Mouse (Mus musculus) mouse trophoblast stem cell (cell line): ENCODE data around the gene Donson.

Experiments used
- in situ Hi-C, 2 experiments: fragments of 300-500 bp; cut with MseI, MboI; formaldehyde crosslinking; loops; 2 replicates in 1 of 2; 3 replicates in 1 of 2; pipeline ENCODE4 v1.15.1; 2025

Gene Donson

DNA sequence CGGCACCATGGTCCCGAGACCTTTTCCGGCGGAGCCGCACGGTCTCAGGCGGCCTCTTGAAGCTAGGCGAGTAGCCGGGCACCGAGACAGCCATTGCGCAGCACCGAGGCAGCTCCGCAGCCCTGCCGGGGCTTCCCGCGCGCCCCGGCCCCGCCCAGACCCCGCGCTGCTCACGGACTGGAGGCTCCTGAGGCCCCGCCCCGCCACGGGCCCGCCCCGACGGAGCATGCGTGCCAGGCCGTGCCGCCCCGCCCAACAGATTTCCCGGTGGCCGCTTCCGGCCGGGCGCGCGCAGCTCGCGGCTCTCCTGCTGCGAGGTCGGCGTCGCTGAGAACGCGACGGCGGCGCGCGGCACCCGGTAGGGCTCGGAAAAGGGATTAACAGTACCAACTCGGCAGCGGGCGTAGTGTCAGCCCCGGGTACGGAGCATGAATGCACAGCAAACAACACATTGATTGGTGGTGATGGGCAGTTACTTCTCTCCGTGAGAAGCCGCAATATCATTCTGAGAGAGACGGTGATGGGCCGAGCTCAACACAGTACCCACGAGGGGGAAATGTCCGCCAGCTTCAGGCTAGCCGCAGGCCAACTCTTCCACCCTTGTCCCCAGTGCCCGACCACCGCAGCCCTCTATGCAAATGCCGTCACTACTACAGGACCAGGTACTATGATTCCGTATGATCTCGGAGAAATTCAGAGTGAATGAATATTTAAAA is at the start of gene Donson:
Gene Donson, minus strand, starts transcription at position 152 of the 716 bp plus-strand sequence.
- in situ Hi-C loops = no loop called here

DNA sequence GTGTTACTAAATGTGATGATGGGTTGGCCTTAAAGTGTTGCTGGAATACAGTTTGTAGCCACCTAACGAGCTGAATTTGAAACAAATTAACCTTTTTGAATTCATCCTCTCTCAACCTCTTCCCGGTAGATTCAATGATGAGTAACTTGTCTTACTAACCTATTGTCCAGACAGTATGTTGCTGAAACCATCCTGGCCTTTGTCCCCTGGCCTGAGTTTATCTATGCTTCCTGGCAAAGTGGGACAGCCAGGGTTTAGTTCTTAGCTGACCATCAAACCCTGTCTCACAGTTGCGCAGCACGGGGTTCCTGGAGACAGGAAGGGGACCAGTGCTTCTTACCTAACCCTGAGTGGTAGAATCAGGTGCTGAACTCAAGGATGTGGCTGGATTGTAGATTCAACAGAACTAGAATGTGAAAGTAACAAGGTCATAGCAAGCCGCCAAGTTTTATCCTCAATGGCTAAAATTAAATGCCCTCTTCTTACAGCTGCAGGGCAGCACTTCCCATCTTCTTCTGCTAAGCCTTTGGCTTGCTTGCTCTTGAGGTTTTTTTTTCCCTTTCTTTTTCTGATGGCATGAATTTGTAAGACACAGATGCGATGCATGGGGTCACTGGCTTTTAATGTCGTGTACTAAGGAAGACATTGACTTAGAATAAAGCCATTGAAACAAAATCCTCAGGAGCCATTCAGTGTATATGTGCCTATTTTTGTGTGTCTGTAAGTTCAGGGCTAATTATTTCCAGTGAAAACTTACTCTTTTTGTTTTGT is 47.7 kb upstream of the Donson start:
- in situ Hi-C loops = no loop called here

DNA sequence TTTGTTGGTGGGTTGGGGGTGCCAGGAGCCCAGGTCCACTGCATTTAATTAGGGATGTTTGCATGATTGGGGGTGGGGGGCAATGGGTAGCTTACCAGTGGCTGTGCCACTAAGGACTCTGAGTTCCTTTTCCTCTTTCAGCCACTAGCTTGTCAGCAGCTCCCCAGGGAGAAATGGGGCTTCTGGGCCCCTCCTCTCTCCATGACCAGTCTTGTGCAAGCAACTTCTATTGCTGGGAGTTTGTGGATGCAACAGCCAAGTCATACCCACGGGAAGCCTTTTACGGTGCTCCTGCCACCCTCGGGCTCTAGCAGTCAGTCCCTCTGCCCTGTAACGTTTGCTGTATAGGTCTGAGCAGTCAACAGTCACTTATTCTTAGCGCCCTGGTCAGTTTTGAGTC is 46.2 kb upstream of the Donson start:
- in situ Hi-C loops = no loop called here

DNA sequence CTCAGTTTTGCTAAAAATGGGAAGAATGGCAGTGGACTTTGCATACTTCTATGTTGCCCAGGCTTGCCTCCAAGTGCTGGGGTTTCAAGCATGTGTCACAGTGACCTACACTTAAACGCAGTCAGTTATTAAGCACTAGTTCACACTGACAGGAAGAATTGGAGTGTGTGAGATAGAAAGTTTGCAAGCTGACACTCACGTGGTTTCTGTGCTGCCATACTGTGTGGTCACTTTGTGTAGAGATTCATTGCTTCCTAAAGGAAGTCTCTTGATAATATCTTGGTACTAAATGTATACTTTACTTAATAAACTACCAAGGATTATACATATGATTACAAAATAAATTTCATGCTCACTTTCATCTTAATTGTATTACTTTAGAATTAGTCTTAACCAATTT is 44.2 kb upstream of the Donson start:
- in situ Hi-C loops = no loop called here

DNA sequence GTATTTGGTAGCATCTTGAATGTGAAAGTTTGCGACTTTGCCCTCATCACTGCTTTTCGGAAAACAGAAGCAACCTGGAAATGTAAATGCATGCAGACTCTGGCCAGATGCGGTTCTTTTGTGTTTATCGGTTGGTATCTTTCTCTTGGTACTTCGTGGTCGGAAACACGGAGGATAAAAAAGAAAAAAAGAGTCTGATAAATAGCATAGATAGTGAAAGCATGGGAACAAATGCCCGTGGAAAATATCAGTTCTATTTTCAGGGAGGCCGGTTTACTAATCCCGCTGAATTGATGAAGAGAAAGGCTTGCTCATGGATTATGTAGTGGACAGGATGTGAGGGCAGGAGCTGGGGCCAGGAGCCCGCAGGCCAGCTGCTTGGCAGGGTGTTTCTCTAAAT is 41.9 kb upstream of the Donson start:
- in situ Hi-C loops = no loop called here

DNA sequence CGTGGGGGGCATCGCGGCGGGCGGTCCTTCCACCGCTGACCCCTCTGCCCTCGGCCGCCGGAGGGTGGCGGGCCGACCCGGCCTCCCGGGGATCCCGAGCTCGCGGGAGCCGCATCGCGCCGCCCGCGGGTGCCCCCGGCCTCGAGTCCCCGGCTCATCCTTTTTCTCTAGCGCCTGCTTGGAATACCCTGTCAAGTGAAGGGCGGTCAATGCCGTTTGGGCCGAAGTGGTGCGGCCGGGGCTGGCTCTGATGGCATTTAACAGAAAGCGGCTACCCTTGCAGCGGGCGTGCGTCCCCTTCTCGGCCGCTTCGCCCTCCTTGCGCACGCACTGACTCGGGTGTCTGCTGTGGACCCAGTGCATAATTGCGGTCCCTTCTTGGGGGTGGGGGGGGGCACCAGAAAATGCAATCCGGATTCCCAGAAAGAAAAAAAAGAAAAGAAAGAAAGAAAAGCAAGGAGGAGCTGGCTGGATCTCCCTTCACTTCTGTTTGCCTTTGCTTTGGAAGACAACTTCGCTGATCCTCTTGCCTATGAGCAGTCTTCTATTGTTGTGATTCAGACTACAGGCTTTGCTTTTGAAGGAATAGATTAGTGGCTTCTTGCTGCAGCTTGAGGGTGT is 41.4 kb upstream of the Donson start:
- in situ Hi-C loops = loop anchor here in 1 of 2 experiments (10.0 kb wide), 1 partner anchor 185 kb away; no protein-coding TSS in a partner anchor

DNA sequence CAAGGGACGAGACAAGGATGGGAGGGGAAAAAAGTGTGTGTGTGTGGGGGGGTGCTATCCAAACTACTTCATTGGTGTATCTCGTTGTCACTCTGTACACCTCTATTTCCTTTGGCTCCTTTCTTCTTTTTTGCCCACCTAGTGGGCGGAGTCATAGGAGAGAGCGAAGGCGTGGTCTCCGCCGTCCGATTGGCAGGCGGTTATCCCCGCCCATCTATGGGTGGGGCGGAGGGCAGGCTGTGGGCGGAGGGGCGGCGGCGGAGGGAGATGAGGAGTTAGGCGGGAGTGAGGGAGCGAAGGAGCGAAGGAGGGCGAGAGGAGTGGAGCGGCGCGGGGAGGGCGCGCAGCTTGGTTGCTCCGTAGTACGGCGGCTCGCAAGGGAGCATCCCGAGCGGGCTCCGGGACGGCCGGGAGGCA is 40.5 kb upstream of the Donson start, which contains the start of gene Itsn1:
Gene Itsn1, plus strand, starts transcription at position 216 of the 417 bp plus-strand sequence.
- in situ Hi-C loops = loop anchor here in 1 of 2 experiments (10.0 kb wide), 1 partner anchor 186 kb away; no protein-coding TSS in a partner anchor

DNA sequence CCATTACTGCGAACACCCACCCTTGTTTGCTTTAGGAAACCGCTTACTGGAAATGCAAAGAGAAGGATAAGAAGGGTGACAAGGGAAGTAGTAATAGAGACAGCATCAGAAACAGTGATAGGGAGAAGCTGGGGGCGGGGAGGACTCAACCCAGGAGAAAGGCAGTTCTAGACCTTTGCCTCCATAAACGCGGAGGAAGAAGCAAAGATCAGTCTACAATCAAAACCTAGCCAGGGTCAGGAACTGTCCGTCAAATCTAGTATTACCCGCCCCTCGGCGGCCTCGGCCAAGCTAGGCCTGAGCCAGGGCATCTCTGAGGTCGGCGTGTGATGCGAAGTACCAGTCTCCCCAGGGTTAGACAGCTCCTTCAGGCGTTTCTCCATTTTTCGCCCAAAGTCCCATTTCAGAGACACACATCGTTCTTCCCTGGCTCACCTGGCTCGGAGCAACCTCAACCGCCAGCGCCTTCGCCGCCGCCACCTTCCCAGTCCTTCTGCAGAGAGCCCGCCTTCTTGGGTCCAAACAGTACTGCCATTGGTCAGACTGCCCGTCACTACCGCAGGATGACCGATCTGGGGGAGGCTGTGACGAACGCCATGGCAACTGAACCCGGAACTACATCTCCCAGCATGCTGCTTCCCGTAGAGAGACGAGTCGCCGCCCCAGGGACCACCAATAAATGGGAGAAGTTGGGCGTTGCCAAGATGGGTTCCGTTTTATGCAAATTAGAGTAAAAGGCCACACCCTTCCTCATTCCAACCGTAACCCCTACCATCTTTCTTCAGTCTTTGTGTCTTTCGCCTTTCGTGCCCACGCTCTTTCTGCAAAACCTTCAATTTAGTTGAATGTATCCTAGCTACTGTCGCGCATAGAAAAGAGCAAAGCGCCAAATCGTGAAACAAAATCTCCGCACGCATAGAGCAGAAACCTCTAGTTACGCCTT is 39.8 kb upstream of the Donson start, which contains the start of gene Cryzl1:
Gene Cryzl1, minus strand, starts transcription at position 853 of the 943 bp plus-strand sequence.
- in situ Hi-C loops = loop anchor here in 1 of 2 experiments (10.0 kb wide), 1 partner anchor 186 kb away; no protein-coding TSS in a partner anchor

DNA sequence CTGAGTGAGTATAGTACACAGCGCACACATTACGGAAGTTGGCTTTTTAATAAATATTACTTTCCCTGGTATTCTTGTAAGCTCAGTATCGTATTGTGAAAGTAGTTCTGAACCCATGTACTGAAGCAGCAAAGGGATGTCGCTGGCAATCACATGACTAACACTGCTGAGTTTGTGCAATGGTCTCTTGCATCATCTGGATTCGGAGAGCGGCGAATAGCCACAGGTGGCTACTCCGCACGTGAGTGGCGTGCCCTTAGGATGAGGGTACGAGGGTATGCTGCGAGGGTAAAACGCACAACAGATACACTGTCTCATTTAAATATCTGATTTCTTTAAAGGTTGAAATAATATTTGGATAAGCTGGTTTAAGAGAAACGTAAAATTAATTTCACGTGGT is 38.9 kb upstream of the Donson start:
- in situ Hi-C loops = loop anchor here in 1 of 2 experiments (10.0 kb wide), 1 partner anchor 187 kb away; no protein-coding TSS in a partner anchor

DNA sequence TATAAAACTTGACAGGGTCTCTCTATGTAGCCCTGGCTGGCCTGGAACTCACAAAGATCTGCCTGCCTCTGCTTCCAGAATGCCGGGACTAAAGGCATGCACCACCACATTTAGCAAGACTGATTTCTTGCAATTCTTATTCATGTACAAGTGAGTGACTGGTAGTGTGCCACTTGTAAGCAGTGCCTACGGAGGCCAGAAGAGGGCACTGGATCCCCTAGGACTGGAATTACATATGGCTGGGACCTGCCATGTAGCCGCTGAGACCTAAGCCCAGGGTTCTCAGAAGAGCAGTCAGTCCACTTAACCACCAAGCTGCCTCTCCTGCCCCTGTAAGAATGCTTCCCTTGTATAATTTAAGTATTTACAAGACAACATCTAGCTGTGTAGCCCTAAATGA is 35.7 kb upstream of the Donson start:
- in situ Hi-C loops = loop anchor here (5.0 to 10.0 kb wide), 2 partner anchors 188 to 191 kb away; no protein-coding TSS in a partner anchor

DNA sequence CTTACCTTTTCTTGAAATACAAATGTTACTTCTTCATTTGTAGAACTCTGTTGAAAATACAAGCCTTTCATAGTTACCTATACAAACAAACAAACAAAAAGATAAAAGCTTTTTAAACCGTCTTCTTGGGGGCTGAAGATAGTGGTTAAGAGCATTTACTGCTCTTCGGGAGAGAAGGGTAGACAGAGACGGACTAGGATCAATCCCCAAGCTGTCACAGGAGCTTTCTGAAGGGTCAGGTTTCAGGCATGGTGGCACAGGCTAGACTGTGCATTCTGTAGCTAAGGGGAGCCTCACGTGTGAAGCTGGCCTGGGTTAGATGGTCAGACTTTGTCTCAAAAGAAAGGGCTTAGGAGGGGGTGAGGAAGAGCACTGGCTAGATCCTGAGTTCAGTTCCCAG is 28.8 kb upstream of the Donson start:
- in situ Hi-C loops = loop anchor here in 1 of 2 experiments (10.0 kb wide), 1 partner anchor 177 kb away; no protein-coding TSS in a partner anchor

DNA sequence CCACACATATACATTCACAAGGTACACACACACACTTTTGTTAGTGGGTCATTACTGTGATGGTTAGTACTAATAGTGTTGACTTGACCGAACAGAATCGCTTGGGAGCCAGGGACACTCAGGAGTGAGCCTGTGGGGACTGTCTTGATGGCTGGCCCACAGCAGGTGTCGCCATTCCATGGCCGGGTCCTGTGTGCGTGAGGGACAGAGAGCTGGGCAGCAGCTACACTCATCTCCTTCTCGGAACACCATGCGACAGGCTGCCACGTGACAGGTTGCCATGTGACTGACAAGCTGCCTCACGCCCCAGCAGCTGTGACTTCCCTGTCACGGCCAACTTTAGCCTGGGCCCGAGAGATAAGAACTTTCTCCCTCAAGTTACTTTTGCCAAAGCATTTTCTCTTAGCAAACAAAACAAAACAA is 28.4 kb upstream of the Donson start:
- in situ Hi-C loops = loop anchor here in 1 of 2 experiments (10.0 kb wide), 1 partner anchor 178 kb away; no protein-coding TSS in a partner anchor

DNA sequence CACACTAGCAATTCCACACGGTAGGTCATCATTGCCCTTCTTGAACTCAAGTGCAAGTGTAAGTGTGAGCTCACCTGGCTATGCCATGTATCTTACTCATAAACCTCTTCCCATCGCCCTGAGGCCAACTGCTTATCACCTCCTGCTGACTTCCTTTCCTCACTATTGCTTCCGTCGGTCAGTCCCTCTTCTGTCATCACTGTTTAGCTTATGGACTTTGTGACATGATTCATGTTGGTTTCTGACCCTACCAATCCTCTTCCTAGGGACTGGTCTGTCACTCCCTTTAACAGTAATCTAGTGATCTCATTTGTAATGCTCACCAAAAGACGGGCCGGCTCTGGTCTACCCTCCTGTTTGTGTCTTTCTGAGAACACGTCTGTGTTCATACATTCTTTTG is 21.7 kb upstream of the Donson start:
- in situ Hi-C loops = loop anchor here in 1 of 2 experiments (10.0 kb wide), 1 partner anchor 185 kb away; no protein-coding TSS in a partner anchor

DNA sequence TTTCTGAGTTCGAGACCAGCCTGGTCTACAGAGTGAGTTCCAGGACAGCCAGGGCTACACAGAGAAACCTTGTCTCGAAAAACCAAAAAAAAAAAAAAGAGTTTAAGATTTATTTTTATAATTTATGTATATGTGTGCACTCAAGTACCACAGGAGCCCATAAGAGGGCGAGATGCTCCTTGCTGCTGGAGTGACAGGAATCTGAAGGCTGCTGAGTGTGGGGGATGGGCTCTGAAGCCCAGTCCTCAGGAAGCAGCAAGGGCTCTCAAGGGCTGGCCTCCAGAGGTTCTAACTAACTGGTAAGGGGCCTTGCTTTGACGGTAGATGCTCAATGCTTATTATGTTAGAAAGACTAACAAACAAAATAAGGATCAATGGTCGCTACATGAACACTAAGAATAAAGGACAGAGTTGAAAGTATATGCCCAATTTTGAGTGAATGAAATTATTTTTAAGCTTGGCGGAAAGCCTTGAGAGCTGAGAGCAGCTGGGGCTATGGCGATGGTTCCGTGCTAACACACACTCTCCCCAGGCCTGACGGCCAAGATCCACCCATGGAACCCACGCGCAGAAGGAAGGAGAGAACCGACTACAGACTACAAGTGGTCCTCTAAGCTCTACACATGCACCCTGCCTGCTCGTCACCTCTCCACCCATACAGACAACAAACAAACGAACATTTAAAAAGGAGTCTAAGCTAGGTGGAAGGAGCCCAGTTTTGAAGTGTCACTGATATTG is 16.2 kb upstream of the Donson start:
- in situ Hi-C loops = no loop called here

DNA sequence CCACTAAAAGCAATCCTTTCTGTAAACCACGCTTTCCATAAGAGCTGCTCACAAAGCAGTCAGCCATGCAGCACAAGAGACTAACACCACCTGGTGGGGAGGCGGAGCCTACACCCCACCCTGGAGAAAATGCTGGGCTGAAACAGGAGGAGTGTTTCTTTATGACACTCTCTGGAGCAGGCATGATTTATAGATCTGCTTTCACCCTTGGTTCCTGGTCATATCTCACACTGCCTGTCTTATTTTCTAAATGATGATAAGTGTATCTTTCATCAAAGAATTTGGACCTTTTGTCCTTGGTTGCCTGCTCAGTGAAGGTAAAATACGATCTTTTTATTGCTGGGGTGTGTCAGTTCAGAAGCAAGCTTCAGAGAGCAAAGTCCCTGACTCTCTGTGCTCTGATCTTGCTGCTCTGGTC is 14.2 kb upstream of the Donson start:
- in situ Hi-C loops = no loop called here

DNA sequence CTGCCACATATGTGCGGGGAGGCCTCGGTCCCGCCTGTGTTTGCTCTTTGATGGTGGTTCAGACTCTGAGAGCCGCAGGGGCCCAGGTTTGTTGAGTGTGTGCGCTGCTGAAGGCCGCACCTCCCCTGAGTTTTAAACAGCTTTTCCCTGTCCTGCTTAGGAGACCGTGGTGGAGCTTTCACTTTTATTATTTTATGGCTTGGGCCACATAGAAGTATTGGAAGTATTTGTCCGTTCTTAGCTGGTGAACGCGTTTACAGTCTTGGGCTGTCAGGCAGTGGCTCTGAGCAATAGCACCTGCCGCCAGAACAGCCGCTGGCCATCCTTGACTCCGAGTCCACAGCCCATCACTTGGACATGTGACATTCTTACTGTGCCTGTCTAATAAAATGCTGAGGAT is 13.3 kb upstream of the Donson start:
- in situ Hi-C loops = no loop called here

DNA sequence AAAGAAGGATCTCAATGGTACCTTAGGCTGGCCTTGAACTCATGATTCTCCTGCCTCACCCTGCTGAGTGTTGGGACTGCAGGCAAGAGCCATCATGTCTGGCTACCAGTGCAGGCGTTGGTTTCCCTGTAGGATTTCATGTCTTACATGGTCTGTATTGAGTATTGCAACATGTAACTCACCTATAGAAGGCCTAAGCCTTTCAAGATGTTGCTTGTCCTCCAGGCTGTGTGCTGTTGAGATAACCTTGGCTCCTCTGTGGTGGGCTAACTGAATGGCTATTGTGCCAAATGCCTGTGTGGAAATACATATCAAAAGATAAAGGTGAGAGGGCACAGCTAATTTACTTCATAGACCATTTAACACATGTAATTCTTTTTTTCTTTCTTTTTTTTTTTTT is 10.4 kb upstream of the Donson start:
- in situ Hi-C loops = no loop called here

DNA sequence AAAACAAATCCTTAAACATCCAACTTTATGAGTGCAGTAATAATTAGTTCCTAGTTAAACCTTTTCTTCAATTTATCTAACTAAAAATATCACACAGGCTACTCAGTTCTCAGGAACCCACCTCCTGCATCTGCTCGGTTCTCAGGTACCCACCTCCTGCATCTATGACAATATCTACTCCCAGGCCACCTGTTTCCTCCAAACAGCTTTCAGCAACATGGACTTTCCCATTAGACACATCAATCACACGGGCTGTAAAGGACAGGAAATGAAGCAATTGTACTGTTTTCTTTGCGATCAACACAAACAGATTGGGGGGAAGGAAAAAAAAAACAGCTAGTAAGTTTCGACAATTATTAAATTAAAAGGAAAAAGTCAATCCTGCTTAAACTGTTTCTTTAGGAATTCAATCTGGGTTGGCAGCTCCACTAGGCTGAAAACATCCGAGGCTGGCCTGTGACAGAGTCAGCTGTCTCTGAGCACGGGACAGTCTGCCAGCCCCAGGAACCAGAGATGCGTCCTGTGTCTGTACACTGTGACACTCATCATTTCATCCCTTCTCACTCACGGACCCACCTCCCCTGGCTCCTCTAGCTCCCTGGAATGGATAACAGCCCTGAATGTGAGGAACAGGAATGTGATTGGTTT is 6.7 kb upstream of the Donson start:
- in situ Hi-C loops = no loop called here

DNA sequence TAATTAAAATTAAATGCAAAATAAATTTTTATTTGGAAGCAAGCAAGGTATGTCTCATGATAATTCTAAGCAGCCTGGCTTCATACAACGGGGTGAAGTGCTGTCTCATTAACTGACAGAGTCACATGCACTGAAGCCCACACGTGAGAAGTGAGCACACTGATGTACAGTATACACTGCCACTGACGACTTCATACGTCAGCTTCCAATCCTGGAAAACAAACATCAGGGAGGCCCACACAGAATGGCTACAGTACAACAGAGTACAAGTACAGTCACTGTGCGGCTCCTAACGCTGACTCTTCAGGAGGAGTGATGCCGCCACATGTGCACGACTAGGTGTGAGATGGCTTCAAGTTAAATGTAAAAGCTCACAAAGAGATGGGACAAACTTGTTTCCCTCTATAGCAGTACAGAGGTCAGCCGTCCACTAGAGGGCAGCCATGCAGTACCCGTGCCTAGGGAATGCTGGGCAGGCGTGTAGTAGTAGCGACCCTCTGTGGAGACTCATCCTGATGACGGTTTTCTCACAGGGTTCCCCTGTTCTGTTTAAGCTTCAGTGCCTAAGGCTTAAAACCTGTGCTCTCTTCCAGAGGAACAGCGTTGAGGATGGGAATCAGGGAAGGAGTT is 6.0 kb upstream of the Donson start:
- in situ Hi-C loops = no loop called here
